Mouse (Mus musculus) CH12.LX (cell line): Measurements from ENCODE around the gene Krtap11-1.

Experiments used
- CHD1 ChIP-seq: IDR thresholded peaks from 2 replicates; pipeline ENCODE4 v1.6.1; 2012; ENCODE audit warnings: low read depth, low read length, improper control_type of control experiment, inconsistent platforms
- CTCF ChIP-seq, 2 experiments: IDR thresholded peaks in 1 of 2; conservative IDR thresholded peaks in 1 of 2; 2 replicates each; pipeline ENCODE4 v1.5.1; 2011 to 2012; ENCODE audit warnings: low read depth in 2 of 2, low read length in 2 of 2, improper control_type of control experiment in 1 of 2, inconsistent platforms in 1 of 2, mild to moderate bottlenecking in 1 of 2, moderate library complexity in 1 of 2
- EP300 ChIP-seq: IDR thresholded peaks from 2 replicates; pipeline ENCODE4 v1.6.1; 2011; ENCODE audit warnings: low read length, improper control_type of control experiment
- IRF4 ChIP-seq: IDR thresholded peaks from 2 replicates; pipeline ENCODE4 v1.6.1; 2014; ENCODE audit warnings: low read depth, mild to moderate bottlenecking, inconsistent platforms, low read length, improper control_type of control experiment
- MAFK ChIP-seq: IDR thresholded peaks from 2 replicates; pipeline ENCODE4 v1.6.1; 2011; ENCODE audit warnings: low read length, improper control_type of control experiment; ENCODE audit not compliant: insufficient replicate concordance
- MAZ ChIP-seq: IDR thresholded peaks from 2 replicates; pipeline ENCODE4 v1.6.1; 2012; ENCODE audit warnings: low read depth, mild to moderate bottlenecking, inconsistent platforms, low read length, improper control_type of control experiment, moderate library complexity
- MYC ChIP-seq: IDR thresholded peaks from 2 replicates; pipeline ENCODE4 v1.6.1; 2011; ENCODE audit warnings: low read depth, mild to moderate bottlenecking, improper control_type of control experiment, low read length
- NELFE ChIP-seq: IDR thresholded peaks from 2 replicates; pipeline ENCODE4 v1.6.1; 2011; ENCODE audit warnings: low read depth, low read length, improper control_type of control experiment
- NRF1 ChIP-seq: IDR thresholded peaks from 2 replicates; pipeline ENCODE4 v1.6.1; 2014; ENCODE audit warnings: low read depth, mild to moderate bottlenecking, inconsistent platforms, low read length, improper control_type of control experiment, moderate library complexity
- POLR2A ChIP-seq: IDR thresholded peaks from 2 replicates; pipeline ENCODE4 v1.6.1; 2011; ENCODE audit warnings: low read depth, mild to moderate bottlenecking, improper control_type of control experiment, low read length
- RAD21 ChIP-seq: IDR thresholded peaks from 2 replicates; pipeline ENCODE4 v1.6.1; 2011; ENCODE audit warnings: low read depth, mild to moderate bottlenecking, low read length, improper control_type of control experiment, moderate library complexity
- SIN3A ChIP-seq: IDR thresholded peaks from 2 replicates; pipeline ENCODE4 v1.6.1; 2012; ENCODE audit warnings: low read length, improper control_type of control experiment, inconsistent platforms
- USF1 ChIP-seq: IDR thresholded peaks from 2 replicates; pipeline ENCODE4 v1.6.1; 2014; ENCODE audit warnings: low read depth, mild to moderate bottlenecking, inconsistent platforms, low read length, improper control_type of control experiment
- ZC3H11A ChIP-seq: IDR thresholded peaks from 2 replicates; pipeline ENCODE4 v1.6.1; 2012; ENCODE audit warnings: low read depth, mild to moderate bottlenecking, inconsistent platforms, low read length, improper control_type of control experiment

- TF ChIP-seq NELFE: no peak
- TF ChIP-seq POLR2A: no peak
- TF ChIP-seq MYC: no peak
- no peak for TF ChIP-seq ZC3H11A
- no peak for TF ChIP-seq NRF1
- TF ChIP-seq USF1: no peak
- TF ChIP-seq RAD21: no peak
- no peak for TF ChIP-seq CTCF (conservative IDR thresholded peaks at IDR 0.05 in 1 of 2, IDR thresholded peaks at IDR 0.05 in 1 of 2; ENCODE audit: low read depth in 2 of 2, low read length in 2 of 2)
- no peak for TF ChIP-seq CHD1
- TF ChIP-seq MAFK: no peak
- no peak for TF ChIP-seq EP300
- TF ChIP-seq IRF4: no peak
- no peak for TF ChIP-seq SIN3A
- no peak for TF ChIP-seq MAZ
Observed at GRCm38 (mm10) chr16:89606951-89607350, 36.0 kb upstream of the Krtap11-1 start.
